Mouse (Mus musculus): ENCODE measurements around the gene Uqcr10.

DNA sequence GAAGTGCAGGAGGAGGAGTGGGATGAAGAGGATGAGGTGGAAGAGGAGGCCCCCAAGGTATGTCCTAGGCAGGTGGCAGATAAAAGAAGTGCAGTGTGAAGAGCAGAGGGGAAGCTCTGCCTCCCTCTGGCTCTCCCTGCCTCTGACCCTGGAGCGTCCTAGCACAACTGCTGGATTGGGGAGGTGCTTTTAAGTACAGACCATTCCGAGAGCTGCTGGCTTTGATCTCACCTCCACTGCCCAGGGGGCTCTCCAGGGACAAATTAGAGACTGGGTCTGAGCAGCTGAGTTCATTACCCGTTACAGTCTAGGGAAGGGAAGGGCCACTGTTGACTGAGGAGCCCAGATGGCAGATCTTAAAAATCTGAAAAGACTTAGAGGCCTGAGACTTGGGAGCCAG is 24.0 kb downstream of the Uqcr10 start:
- TF ChIP-seq POLR2AphosphoS2 (IDR thresholded peaks at IDR 0.05; ENCODE audit: low read length) (no peak), TAL1 (IDR thresholded peaks at IDR 0.05; ENCODE audit: low read length) (no peak), CTCF (IDR thresholded peaks at IDR 0.05 in 2 of 3, conservative IDR thresholded peaks at IDR 0.05 in 1 of 3; ENCODE audit: control insufficient read depth in 1 of 3, insufficient read depth in 1 of 3, low read depth in 2 of 3, low read length in 3 of 3, poor library complexity in 1 of 3, severe bottlenecking in 1 of 3) (no peak)
